Mouse (Mus musculus) heart, postnatal 25 days (tissue): ENCODE measurements around the gene Ankrd39. TPM values are rescaled to one million over a fixed set of nuclear protein-coding genes. Genes with fewer than 3 reads are reported as not detected.
"Not testable (repeated sequence)": the region's sequence is repeated elsewhere in the genome, so short reads cannot be mapped to it uniquely, and the experiment has no call there.

Experiments used
- DNase-seq: peaks from one replicate; pipeline ENCODE4 v3.0.0; 2022; ENCODE audit warnings: low spot score
- intact Hi-C: fragments of 180-260 bp; cut with DNase I; formaldehyde crosslinking; loops from one replicate; pipeline ENCODE4 v1.15.1; 2025
- total RNA-seq, 2 experiments: library from RNA; stranded (reverse); gene quantifications; 2 replicates each; pipeline ENCODE4 v1.2.3; 2021

Ankrd39 gene
- total RNA-seq, 2 experiments from 2014 or later, result 5.6 to 8.1 TPM

DNA sequence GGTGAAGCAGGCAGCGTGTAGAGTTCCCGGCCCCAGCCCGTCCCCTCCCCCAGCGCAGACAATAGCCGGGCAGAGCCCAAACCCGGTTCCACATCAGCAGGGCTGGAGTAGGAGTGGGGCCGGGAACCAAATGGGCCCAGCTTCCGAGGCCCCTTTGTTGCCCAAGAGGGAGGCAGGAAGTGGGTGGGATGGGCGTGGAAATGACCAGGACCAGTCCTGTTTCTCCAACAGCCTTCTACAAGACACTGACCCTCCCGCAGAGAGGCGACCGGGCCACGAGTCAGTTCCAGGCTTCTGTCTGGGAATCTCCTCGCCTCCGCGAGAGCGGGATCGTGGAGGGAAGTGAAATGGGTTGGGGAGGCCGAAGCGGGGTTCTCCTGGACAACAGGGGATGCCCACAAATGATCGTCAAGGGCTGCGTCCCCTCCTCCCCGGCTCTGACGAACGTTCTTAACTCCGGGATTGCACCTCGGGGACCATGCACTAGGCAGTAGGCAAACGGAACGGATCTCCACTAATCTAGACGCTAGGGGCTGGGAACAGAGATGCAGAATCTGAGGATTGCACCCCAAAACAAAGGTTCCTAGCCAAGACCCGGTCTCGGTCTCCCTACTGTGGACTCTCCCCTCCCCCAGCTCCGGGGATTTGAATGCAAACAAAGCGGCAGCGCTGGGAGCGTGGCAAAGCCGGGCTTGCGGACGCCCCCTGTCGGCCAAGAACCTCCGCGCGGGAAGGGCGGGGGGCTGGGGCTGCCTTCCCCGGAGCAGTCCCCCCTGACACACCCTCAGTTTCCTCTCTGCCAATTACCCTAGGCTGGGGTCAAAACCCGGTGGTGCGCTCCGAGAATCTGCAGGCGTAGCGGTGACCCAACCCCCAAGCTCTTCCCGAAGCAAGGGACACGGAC lies 9.6 kb upstream of the Ankrd39 start:
- peak; percentile 90 for DNase-seq
- intact Hi-C loops, result loop anchor here (2.0 kb wide), 1 partner anchor 78 kb away; no protein-coding TSS in a partner anchor

- intact Hi-C loops, result loop anchor here (2.0 kb wide), 2 partner anchors 35 to 79 kb away; no protein-coding TSS in a partner anchor
Observed at GRCm38 (mm10) chr1:36555798-36556395, 8.7 kb upstream of the Ankrd39 start.

DNA sequence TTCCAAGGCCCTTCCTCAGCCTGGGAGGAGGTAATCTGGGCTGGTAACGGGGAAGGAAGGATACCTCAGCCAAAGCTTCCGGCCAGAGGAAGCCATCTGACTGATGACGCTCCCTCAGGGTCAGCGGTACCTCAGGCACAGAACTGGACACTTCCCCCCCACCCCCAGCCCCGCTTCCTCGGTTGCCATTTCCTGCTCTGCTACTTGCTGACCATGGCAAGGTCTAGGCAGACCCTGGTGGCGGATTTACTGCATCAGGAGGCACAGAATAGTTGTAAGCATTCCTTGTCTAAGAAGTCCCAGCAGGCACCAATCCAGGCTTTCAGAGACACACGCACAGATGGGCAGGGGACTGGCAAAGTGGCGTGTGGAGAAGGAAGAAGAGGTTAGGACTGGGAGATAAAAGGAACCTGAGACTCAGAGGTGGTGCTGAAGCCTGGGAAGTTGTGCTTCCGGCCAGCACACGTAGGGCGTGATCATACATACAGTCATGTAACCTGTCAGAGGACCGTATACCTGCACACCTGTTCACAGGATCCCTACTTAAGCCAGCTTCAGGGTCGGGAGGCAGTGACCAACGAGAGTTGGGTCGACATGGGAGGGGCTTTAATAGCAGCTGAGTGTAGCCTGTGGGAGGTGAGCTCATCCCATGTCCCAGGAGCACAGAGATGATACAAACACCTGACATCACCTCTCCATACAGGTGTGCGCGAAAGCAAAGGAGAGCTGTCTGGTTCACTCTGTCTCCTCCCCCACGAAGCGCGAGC lies 7.6 kb upstream of the Ankrd39 start:
- intact Hi-C loops, result loop anchor here (2.0 kb wide), 1 partner anchor 36 kb away; no protein-coding TSS in a partner anchor
- no peak for DNase-seq

More at GRCm38 (mm10) chr1:36555798-36556395, 8.7 kb upstream of the Ankrd39 start:
- no peak for DNase-seq

DNA sequence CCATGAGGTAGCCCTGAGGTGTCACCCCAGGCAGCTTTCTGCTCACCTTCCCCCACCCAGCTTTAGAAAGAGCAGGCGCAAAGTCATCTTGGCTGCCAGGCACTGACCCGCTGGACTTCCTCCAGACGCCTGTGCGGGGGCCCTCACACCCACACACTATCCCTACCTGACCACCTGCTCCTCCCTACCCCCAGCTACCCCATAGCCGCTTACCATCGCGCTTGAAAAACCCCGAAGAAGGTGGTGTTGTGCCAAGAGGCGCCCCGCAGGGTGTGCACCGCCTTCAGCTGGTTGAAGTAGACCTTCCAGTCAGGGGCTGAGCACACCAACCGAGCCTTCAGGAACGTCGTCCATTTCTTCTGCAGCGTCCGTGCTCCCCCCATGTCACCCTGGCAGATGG lies 5.3 kb upstream of the Ankrd39 start:
- no peak for DNase-seq
- intact Hi-C loops, result no loop called here

DNA sequence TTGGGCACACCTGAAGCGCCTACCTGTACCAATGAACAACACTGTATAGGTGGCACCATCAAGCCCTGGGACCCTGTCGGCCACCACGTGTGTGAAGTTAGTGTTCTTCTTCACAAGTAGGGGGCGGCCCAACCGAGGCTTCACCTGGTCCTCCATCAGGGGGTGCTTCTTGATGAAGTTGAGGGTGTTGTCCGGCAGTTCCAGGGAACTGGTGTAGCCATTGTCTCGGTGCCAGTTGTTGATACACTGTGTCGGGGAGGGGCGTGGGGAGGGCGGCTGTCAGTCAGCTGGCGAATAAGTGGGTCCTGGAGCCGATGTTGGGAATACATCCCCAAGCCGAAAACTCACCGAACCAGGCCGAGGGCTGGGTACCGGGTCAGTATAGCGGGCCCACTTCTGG lies 4.7 kb upstream of the Ankrd39 start:
- intact Hi-C loops, result no loop called here
- no peak for DNase-seq

GRCm38 (mm10) chr1:36550075-36550863 lies 3.0 kb upstream of the Ankrd39 start:
- no peak for DNase-seq

DNA sequence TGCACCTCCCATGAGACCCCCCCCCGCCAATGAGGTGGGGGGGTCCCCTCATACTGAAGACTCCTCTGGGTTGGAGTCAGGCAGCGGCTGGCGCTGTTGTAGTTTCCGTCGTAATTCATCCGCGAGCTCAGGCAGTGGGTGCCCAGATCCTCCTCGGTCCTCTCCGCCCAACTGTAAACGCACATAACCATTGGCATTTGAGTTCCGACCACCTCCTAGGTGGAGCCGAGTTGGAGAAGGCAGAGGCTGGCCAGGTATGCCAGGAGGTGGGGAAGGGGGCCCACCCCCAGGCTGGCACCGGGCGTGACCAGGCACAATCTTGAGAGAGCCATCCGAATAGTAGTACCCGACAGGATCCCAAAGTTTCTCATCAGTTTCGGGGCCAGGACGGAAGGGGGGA lies 2.2 kb upstream of the Ankrd39 start:
- DNase-seq, result no peak
- intact Hi-C loops, result loop anchor here (2.0 kb wide), 1 partner anchor 135 kb away; no protein-coding TSS in a partner anchor

More at GRCm38 (mm10) chr1:36550075-36550863, 3.0 kb upstream of the Ankrd39 start:
- intact Hi-C loops, result no loop called here

DNA sequence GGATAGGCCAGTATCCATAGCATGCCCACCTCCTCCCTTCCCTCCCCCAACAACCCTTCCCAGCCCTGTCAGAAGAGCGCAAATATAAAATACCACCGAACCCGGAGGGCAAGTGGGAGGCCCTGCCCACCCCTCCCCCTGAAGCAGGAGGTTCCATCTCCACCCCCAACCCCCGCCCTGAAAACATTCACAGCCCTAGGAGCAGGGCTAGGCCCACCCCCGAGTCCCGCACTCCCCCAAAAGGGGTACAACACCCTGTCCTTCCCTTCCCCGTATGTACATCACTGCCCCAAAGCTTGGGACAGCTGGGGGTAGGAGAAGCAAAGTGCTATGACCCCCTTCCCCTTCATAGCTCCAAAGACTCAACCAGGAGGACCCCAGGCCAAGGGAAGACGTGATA lies 1.5 kb upstream of the Ankrd39 start:
- DNase-seq, result no peak
- intact Hi-C loops, result loop anchor here (2.0 kb wide), 1 partner anchor 136 kb away; no protein-coding TSS in a partner anchor

DNA sequence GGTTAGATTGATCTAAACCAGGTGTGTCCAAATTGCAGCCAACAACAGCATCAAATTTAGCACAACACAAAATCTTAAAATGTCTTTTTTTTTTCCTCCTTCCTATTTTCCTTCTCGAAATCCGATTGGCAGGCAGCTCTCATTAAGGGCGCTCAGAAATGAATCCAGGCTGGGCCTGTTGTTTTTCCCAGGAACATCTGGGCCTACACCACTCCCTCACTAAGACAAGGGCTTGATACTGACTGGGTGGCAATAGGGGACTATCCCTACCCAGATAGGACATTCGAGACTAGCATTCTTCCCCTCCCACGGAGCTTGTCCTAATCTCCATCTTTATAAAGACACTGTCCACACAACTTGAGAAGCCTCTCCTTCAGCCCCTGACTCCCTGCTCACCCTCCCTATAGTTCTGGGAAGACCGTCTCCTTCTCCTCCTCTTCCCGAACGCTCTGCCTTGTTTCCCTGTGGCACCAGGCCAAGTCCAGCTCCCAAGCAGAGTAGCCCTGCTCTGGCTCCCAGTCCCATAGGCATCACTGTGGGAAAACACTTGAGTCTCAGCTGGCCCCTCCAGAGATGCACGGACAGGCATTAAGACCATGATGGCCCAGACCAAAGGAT lies 845 bp upstream of the Ankrd39 start:
- no peak for DNase-seq

GRCm38 (mm10) chr1:36545845-36546600 lies 1.2 kb downstream of the Ankrd39 start:
- intact Hi-C loops, result loop anchor here (2.0 kb wide), 2 partner anchors 31 to 119 kb away; no protein-coding TSS in a partner anchor
- no peak for DNase-seq

More for the DNA sequence above, 845 bp upstream of the Ankrd39 start:
- intact Hi-C loops, result loop anchor here (1.0 to 2.0 kb wide), 3 partner anchors 87 to 137 kb away; no protein-coding TSS in a partner anchor

- no peak for DNase-seq
Observed at GRCm38 (mm10) chr1:36545382-36545781, 1.9 kb downstream of the Ankrd39 start.

DNA sequence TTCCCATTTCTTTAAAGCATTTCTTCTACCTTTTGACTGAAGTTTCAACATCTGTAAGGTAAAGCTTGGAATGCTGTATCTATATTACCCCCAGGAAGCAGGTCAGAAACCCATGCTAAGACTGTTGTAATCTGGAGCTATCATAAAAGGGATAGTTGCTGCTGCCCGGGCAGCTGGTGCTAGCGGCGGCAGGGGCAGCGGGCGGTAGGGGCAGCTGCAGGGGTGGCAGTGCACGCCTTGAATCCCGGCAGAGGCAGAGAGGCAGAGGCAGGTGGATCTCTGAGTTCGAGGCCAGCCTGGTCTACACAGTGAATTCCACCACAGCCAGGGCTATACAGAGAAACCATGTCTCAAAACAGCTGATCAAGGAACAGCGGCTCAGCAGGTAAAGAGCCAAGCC lies 4.3 kb downstream of the Ankrd39 start:
- no peak for DNase-seq
- intact Hi-C loops, result no loop called here

More at GRCm38 (mm10) chr1:36545382-36545781, 1.9 kb downstream of the Ankrd39 start:
- intact Hi-C loops, result loop anchor here (2.0 kb wide), 1 partner anchor 31 kb away; no protein-coding TSS in a partner anchor

DNA sequence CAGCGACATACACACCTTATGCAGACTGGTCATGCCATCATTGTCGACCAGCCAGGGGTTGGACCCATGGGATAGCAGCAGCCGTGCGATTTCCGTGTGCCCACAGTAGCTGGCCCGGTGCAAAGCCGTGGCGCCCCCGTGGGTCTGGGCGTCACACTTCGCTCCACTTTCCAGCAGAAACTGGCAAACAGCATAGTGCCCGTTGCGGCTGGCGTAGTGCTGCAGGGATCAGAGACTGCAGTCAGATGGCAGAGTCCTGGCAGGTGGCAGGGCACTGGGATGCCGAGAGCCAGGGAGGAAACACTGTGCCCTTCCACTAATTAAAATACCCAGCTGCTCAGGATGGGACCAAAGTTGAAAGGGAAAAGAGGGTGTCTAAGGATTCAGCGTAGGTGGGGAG lies 5.4 kb downstream of the Ankrd39 start:
- intact Hi-C loops, result no loop called here
- DNase-seq, result no peak

DNA sequence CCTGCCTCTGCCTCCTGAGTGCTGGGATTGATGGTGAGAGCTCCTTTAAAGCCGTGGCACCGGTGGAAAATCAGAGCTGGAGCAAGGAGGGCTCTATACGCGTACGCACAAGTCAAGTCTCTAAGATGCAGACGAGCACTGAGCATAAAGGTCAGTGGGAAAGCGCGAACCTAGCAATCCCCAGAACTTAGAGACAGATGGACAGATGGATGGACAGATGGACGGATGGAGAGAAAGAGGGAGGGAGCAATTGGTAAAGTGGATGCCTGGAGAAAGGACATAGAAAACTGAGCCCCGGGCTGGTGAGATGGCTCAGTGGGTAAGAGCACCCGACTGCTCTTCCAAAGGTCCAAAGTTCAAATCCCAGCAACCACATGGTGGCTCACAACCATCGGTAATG lies 6.4 kb downstream of the Ankrd39 start:
- intact Hi-C loops, result no loop called here
- DNase-seq, result no peak

- DNase-seq, result no peak
- intact Hi-C loops, result no loop called here
Observed at GRCm38 (mm10) chr1:36540132-36540531, 7.1 kb downstream of the Ankrd39 start.

- DNase-seq, result peak; percentile 63
- intact Hi-C loops, result no loop called here
Observed at GRCm38 (mm10) chr1:36539186-36539585, 8.1 kb downstream of the Ankrd39 start, which contains the start of gene Gm42417. Gm42417 (minus strand) TSS chr1:36539429.

GRCm38 (mm10) chr1:36538727-36539126 lies 8.5 kb downstream of the Ankrd39 start:
- intact Hi-C loops, result no loop called here

DNA sequence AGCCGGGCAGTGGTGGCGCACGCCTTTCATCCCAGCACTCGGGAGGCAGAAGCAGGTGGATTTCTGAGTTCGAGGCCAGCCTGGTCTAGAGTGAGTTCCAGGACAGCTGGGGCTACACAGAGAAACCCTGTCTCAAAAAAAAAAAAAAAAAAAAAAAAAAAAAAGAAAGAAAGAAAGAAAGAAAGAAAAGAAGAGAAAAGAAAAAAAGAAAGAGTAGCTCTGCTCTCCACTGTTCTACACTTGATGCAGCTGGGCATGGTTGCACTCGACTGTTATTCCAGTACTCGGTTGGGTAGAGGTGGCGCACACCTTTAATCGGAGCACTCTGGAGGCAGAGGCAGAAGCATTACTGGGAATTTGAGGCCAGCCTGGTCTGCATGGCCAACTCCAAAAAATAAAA lies 10.5 kb downstream of the Ankrd39 start, which contains the start of gene Ankrd23:
TSS of gene Ankrd23 (minus strand) at position 101 of the 400 bp plus-strand sequence.
- intact Hi-C loops, DNase-seq: not testable (repeated sequence)

More at GRCm38 (mm10) chr1:36538727-36539126, 8.5 kb downstream of the Ankrd39 start:
- no peak for DNase-seq
